Mouse (Mus musculus): ENCODE results near the gene Rpia.

Gene Rpia

DNA sequence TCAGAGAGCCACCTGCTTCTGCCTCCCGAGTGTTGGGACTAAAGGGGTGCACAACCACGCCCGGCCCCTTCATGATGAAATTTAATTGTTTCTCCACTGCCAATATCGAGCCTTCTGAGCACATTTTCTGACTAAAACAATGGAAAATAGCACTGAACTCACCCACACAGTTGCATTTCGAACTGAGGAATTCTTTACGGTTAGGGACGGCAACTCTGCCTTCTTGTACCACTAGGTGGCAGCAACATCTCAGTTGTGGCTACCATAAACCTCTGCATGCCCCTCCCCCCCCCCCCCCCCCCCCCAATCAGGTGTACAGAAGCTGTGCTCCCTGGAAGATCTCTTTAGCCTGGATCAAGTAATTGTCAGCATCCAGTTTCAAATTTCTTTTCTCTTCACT lies 13.2 kb upstream of the Rpia start:
- DNase-seq (ENCODE audit: low spot score in 2 of 2): peak; percentile 76 to 77

DNA sequence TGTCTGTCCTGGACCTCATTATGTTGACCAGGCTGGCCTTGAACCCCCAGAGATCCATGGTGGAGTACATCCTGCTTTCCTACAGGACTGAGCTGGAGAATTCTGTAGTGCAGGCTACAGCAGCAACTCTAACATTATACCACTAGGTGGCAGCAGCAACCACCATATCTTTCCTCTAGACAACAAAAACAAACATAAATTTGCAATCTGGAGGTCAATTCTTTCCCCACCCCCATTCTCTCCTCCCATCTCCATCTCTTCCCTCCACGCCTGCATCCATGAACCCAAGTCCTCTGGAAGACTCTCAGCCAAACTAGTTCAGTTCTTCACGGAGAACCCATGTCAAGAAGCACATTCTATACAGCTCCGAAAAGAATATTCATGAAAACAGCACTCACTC lies 12.6 kb upstream of the Rpia start:
- DNase-seq (ENCODE audit: low spot score in 2 of 2): peak; percentile 30 to 47

DNA sequence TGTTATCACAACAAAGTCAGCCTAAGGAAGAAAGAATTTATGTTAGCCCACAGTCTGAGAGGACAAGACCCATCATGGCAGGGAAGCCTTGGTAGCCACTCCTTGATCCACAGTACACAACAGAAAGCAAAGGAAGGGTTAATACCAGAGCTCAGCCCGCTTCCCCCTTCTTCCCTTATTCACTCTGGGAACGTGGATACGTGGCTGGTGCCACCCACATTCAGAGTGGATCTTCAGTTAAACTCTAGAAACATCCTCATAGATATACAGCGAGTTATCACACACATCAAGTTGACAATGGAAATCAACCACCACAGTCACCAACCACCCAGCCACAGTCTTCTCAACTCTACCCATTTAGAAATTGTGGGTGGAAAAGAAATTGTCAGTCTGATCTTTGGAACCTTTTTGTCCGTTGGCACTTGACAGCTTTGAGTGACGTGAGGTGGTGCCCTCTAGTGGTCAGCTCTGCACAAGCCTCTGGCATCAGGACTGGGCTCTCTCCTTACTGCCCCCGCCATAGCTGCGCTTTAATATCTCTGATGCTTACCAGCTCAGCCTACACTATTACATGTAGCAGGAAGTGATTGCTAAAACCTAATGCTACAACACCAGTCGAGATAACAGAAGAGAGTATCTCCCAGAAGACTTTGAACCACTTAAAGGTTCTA lies 5.7 kb upstream of the Rpia start:
- peak; percentile 33 to 40 for DNase-seq (ENCODE audit: low spot score in 2 of 2)

DNA sequence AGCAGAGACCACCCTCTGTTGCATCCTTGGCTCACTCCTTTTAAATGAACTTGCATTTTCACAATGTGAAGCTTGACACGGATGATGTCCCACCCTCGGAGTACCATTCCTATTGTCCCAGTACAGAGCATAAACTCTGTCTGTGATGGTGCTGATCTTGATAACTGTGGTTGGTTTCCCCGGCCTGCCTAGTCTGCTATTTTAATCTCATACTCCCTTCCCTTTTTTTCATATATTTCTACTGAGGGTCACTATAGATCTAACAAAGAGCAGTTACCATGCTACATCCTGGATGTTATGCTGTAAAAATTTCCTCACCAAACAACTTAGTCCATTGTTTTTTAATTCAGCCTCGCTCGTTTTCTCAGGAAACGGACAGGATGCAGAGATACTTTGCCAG lies 4.9 kb upstream of the Rpia start:
- DNase-seq (ENCODE audit: low spot score in 2 of 2): no peak

DNA sequence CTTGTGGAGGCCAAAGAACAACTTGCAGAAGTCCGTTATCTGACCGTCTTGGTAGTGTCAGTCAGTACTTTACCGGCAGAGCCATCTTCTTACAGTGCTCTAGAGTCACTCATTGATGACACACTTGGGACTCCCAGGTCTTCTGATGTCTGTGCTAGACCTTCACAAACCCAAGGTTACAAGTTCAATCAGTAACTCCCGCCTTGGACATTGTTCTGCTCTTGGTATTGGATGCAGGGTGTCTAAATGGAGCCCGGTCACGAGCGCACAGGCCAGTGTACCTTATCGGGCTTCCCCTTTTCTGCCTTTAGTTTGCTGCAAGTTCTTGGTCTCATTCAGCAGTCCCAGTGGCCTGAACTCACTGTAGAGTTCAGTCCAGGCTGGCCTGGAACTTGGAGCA lies 612 bp upstream of the Rpia start:
- DNase-seq (ENCODE audit: low spot score in 2 of 2): no peak

DNA sequence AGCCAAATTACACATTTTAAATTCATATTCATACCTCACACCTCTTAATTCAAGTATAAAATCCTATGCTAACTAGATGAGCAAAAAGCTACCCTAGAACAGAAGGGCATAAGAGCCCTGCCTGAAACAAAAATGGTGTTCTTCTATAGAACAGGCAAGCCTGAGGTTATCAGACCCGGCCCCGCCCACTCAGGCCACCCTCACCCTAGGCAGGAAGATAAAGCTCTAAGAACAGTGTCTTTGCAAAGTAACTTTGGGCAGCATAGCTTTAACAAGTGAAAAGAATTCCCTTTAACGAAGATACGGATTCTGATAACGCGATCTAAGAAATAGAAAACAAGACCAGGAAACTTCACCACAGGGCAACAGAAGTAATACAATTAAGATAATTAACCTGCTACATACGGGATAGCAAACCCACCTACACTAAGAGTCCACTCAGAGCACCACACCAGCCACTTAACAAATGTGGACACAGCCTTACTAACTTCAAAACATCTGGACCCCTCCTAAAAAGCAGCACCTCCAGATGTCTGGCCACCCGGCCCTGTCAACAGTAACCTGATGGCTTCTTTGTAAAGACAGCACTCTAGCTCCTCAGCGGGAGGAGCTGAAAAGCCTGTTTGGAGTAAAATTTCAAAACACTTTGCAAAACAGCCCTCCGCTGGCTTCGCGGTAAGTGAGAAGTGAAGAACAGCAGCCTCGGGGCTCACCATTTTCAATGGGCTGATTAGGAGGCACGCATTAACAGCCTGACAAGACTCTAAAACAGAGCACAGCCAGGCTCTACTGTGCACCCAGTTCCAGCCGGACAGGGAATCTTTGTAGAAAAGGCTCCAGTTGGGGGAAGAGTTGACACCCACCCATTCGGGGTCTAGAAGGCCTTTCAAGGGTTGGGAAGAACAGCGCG lies 925 bp downstream of the Rpia start:
- DNase-seq (ENCODE audit: low spot score in 2 of 2): peak in 1 of 2 experiments; percentile 17

DNA sequence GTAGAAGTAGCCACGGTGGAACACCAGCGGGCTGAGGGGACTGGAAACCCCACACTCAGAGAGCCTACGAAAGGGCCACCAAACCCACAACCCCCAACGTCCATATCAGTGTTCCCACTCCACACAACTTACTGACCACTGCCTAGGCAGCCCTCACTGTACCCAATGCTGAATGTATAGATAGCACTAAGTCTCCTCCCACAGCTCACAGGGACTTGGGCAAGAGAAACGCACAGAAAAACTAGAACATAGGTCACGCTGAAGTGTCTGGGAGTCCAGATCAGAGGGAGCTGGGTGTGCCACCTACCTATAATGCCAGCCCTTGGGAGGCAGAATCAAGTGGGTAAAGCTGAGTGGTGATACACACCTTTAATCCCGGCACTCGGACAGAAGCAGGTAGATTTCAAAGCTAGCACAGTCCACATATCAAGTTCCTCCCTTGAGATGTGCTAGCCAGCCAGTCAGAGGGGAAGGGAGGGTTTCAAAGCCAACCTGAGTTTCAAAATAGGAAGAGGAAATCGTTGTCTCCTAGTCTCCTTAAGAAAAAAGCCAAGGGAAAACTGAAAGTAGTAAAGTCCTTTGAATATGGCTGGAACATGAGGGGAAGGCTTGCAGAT lies 1.9 kb downstream of the Rpia start:
- no peak for DNase-seq (ENCODE audit: low spot score in 2 of 2)

DNA sequence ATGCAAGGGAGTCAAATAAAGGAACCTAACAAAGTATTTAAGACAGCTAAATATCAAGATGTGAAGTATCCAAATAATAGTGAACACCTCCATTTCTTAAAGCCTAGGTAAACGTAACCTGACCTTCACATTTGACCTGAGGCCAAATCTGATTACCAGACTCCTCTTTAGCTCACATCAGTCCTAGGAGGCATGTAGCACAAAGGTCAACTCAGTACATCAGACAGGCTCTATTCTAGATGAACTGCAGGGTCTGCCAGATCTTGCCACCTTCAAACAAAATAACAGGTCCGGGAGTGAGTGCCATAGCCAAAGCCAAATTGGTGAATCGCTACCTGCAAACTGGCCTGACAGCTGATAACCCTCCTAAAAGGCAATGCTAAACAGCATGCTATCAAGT lies 2.9 kb downstream of the Rpia start:
- DNase-seq (ENCODE audit: low spot score in 2 of 2): no peak

DNA sequence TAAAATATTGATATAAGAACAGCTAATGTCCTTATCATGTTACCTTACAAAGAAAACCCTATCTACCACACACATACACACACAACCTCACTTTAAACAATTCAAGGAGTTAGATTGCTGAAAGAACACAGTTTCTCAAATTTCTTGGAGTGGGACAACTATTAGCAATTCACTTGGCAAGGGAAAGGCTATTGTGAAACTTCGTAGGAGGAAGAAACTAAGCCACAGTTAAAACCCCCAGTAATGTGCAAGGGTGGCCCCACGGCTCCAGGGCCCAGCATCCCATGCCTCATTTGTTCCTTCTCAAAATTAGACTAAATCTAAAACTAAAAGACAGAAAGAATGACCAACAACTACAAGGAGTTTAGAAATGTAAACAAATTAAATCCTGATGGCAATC lies 4.5 kb downstream of the Rpia start:
- DNase-seq (ENCODE audit: low spot score in 2 of 2): no peak

DNA sequence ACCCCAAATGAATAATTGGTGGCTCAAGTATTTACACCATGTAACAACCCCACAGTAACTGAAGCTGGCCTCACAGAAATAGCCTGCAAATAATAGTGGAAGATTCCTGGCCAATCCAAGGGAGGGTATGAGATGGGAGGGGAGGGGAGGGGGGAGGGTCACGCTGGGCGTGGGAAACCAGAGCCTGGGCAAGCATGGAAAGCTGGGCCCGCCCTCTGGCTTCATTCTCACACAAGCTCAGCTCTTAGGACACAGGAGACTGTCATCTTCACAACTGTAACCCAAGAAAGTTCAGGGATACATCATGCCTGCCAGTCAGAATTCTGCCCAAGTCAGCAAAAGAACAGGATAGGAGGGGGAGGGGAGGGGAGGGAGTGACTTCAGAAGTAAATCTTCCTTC lies 6.2 kb downstream of the Rpia start:
- no peak for DNase-seq (ENCODE audit: low spot score in 2 of 2)

DNA sequence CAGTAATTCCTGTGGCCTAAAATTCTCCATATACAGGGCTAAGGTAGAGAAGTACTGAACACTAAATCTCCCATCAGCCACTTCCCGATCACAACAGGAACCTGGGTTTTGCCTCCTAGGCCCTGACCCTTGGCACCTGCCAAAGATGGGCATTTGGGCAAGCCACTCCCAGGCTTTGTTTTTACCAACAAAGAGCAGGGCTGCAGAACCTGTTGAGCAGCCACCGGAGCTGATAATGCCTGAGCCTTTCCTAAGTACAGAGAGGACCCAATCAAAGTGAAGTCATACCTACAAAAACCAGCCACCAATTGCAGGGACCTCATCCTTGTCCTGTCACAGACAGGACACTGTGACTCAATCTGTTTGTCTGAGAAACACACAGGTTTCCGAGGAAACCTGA lies 7.2 kb downstream of the Rpia start:
- no peak for DNase-seq (ENCODE audit: low spot score in 2 of 2)

DNA sequence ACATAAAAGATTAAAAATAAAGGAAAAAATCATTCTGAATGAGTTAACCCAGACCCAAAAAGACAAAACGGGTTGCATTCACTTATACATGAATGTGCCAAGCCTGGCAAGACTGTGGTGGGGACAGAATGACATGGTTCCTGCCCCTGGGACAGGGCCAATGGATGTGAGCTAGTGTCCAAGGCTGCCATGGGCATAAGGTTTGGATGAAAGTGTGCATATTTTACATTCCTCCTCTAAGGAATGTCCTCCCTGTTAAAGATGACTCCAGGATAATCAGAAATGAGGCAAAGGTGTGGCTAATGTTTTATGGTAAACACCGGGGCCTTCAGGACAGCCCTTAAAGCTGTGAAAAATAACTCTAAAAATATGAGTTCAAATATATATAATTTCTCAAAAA lies 10.7 kb downstream of the Rpia start:
- DNase-seq (ENCODE audit: low spot score in 2 of 2): no peak

DNA sequence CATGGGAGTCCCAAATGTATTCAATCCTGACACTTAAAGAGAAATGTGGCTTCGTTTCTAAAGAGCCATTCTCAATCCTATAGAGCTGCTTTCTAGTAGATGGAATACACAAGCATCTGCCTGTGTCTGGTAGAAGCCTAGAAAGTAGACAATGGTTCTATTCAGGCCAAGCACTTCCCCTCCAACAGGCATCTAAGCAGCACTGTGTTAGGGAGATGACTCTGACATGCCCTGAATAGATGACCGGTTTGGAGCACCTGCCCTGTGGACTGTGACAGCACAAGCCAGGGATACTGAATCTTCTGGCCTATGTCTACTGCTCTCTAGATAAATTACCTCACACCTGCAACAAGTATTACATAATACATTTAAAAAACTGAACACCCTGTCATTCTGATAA lies 17.7 kb downstream of the Rpia start:
- DNase-seq (ENCODE audit: low spot score in 2 of 2): no peak

DNA sequence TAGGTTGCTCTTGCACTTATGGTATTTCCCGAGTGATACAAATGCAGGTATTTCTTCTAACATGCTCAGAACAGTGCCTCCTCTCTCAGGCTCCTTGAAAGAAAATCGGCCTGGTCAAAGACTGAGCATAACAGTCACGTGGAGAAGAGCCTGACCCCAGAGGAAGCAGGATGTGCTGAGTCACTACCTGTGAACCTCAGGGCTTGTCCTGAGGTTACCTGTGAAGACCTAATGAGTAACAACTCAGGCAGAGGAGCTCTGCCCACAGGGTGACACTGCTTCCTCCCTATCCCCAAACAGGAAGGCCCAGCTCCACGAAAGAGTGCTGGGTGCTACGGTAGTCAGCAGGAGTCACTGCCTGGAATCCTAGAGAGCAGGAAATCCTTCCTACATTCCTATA lies 18.3 kb downstream of the Rpia start:
- DNase-seq (ENCODE audit: low spot score in 2 of 2): no peak

DNA sequence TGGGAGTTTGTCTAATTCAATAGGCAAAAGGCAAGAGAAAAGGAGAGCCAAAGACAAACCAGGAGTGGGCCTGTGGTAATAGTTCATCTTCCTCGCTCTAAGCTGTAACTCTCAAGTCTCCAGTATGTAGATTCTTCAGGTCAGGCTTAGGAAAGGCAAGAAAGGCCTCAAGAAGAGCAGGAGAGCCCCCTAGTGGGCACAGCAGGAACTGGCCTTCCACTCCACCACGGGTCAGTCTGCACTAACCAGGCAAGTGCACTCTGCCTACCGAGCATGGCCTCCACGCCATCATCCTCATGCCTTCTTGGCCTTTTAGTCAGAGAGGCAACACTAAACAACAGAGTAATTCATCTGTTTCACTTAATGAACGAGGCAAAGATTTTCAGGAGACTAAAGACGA lies 23.3 kb downstream of the Rpia start:
- peak; percentile 85 to 86 for DNase-seq (ENCODE audit: low spot score in 2 of 2)

DNA sequence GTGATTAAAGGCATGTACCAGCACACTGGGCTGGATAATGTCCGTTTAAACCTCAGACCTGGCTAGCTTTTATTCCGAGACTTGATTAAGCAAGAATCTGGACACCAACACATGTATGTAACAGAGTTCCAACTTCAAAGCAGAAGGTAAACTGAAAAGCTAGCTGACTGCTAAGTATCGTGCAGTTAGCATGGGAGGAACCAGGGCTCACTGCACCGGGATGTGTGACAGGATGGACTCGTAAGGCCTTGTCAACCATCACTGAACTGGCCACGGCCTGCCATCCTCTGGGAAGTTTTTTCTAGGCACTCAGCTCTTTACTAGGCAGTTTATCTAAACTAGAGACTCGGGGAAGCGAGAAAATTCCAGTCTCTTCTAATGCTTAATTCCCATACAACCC lies 27.0 kb downstream of the Rpia start:
- DNase-seq (ENCODE audit: low spot score in 2 of 2): no peak

DNA sequence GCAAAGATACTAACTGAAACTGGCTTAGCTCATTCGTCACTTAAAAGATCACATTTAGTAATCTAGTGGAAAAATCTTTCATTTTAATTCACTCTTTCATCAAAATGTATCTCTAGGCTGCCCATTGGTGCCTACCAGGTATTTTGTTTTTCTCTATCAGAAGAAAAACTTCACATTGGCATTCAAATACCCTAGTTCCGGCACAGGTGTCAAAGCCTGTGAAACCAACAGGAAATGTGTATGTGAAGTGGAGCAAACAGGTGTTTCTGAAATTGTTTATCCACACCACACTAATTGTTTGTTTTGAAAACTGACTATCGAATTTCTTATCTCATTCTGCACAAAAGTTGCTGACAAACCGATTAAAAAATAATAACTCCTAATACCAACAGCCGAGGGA lies 27.5 kb downstream of the Rpia start:
- no peak for DNase-seq (ENCODE audit: low spot score in 2 of 2)

DNA sequence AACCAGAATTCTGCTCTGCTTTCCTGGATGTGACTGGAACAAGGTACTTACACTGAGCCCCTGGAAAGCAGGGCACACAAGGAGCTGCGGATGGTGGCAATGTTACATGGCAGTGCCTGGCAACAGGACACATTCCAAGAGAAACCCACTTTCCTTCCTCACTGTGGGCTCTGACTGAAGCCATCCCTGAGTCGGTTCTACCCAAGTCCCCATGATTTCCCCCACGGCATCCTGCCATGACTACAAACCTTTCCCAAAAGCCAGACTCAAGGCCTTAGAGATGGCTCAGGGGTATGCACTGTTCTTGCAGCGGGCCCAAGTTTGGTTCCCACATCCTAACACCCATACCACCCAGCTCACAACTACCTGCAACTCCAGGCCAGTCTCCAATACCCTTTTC lies 28.2 kb downstream of the Rpia start:
- DNase-seq (ENCODE audit: low spot score in 2 of 2): no peak

DNA sequence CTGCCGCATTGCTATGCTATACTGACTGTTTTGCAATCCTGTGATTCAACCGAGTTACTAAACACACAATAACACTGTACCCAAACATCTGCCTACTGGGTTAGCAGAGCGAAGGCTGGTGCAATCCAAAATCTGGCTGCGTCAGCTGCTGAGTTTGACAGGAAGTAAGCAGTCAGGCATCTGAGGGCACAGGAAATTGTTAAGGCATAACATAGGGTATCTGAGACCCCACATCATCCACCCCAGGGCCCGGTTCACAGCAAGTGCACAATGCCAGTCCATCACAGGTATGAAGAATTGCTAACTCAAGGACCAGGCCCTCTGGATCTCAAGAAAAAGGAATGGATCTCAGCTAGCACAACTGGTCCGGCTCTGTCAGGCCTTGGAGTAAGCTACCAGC lies 29.4 kb downstream of the Rpia start:
- no peak for DNase-seq (ENCODE audit: low spot score in 2 of 2)

DNA sequence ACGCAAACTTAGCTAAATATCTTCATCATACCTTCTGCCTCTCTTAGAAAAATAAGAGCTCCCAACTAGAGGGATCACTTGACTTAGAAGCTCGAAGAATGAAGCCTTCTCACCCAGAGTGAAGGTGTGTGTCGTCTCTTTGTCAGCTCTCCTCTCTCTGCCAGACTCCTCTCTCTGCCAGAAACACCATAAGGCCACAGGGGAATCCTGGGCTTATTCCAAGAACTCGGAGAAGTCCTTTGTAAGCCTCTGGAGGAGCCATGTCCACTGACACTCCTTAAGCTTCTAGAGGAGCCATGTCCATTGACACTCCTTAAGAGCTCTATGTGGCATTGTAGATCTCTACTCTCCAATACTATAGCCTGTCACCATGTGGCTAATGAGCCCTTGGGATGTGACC lies 31.1 kb downstream of the Rpia start:
- DNase-seq (ENCODE audit: low spot score in 2 of 2): no peak

DNA sequence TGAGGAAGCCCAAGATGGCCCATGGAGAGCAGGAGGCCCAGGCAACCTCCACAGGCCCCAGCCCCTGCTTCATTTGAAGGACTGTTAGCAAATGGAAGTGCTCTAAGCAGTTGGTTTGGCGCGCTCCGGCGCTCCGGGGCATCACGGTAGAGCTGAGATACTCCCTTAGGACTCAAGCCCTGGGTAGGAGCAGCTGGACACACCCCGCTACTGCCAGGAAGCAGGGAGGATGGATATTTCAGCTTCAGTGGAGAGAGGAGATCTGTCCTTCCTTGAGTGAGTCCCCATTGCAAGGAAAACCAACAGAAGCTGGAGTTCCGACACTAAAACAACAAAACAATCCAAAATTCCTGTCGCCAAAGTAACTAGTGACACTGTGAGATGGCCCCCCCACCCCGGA lies 37.2 kb downstream of the Rpia start:
- no peak for DNase-seq (ENCODE audit: low spot score in 2 of 2)

DNA sequence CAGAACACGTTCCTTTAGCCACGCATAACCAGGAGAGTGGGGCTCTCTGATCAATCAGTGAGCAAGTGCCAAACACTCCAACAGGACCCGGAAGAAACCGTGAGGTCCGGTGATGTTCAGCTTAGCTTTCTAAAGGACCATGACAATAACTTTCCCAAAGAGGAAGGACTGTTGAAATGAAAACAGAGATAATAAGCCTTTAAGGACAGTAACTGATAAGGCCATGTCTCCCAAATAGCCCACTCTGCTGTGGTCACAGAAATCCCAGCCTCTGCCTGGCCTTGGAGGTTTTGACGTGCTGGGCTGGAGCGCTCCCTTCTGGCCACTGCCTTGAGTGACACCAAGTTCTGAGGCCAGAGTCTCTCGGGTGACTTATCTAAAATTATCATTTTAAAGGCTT lies 39.7 kb downstream of the Rpia start:
- DNase-seq (ENCODE audit: low spot score in 2 of 2): no peak

DNA sequence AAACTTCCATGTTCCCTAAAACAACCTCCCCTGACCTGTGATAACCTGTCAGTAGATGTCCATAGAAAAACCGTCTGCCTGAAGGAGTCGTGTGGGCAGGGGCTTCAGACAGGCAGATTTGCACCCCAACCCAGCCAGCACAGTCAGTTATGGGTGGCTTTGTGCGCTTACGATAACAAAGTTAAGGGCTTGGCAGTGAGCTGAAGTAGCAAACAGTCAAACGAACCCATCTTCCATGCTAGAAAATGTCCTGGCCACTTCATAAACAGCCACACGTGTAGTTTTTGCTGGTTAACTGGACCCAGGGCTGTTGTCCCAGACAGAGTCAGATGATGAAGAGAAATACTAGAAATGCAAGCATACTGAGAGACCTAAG lies 40.1 kb downstream of the Rpia start:
- no peak for DNase-seq (ENCODE audit: low spot score in 2 of 2)
